27 mouse cellular contexts compared by ENCODE assay signal in genomic region chr2:13484566-13484965, GRCm38 (mm10). TPM values are rescaled to one million over a fixed set of nuclear protein-coding genes. Genes with fewer than 3 reads are reported as not detected.
A peak's percentile ranks its signal among the peaks of the same experiment; 100 is the strongest.
DNase-seq lines count a peak whose midpoint lies in the region; ATAC-seq and TF ChIP-seq lines count a peak whose summit lies in the region.
"Had no signal": no experiment of that assay in that cellular context is flagged by ENCODE, and none has a peak within 500 bp of the region (broad histone marks: within the 10 kb centered on the region; RNA-seq: fewer than 3 reads in every experiment).

No protein-coding gene starts in this region.

- no peak overlapping the region for H3K4me3 ChIP-seq in hindbrain, postnatal 0 days (ENCODE audit: low read length)
- H3K4me3 ChIP-seq in hindbrain, embryonic 10.5 days: no peak overlapping the region
- no peak overlapping the region for H3K4me3 ChIP-seq in intestine, postnatal 0 days (ENCODE audit: low read depth, low read length)
- H3K4me3 ChIP-seq: forebrain, embryonic 10.5 days; hindbrain, embryonic 13.5 days; limb, embryonic 12.5 days; liver, embryonic 13.5 days; myocyte; neural tube, embryonic 13.5 days; stomach, embryonic 15.5 days had no signal

- H3K4me2 ChIP-seq in hindbrain, postnatal 0 days (ENCODE audit: low read depth, low read length): no peak overlapping the region
- H3K4me2 ChIP-seq in intestine, postnatal 0 days (replicated peaks; ENCODE audit: low read depth): no peak overlapping the region
- H3K4me2 ChIP-seq: hindbrain, embryonic 13.5 days; limb, embryonic 12.5 days; liver, embryonic 13.5 days; neural tube, embryonic 13.5 days; stomach, embryonic 15.5 days had no signal

- H3K4me1 ChIP-seq in hindbrain, postnatal 0 days (ENCODE audit: insufficient read depth, low read length): no peaks in the 10 kb centered on the region
- H3K4me1 ChIP-seq in hindbrain, embryonic 10.5 days (replicated peaks): no peaks in the 10 kb centered on the region
- no peaks in the 10 kb centered on the region; the same call in 1 of the 2 replicates for H3K4me1 ChIP-seq in intestine, postnatal 0 days (replicated peaks; ENCODE audit: control insufficient read depth, insufficient read depth, low read length)
- H3K4me1 ChIP-seq: forebrain, embryonic 10.5 days; hindbrain, embryonic 13.5 days; limb, embryonic 12.5 days; liver, embryonic 13.5 days; neural tube, embryonic 13.5 days; stomach, embryonic 15.5 days had no signal

- H3K36me3 ChIP-seq in hindbrain, postnatal 0 days (ENCODE audit: insufficient read depth, low read length): no peaks in the 10 kb centered on the region
- H3K36me3 ChIP-seq in hindbrain, embryonic 10.5 days: no peaks in the 10 kb centered on the region
- H3K36me3 ChIP-seq in intestine, postnatal 0 days (ENCODE audit: control insufficient read depth, insufficient read depth): peaks cover 6% of the 10 kb centered on the region; the same call in 1 of the 2 replicates
- H3K36me3 ChIP-seq: forebrain, embryonic 10.5 days; hindbrain, embryonic 13.5 days; limb, embryonic 12.5 days; liver, embryonic 13.5 days; neural tube, embryonic 13.5 days; stomach, embryonic 15.5 days had no signal

- no peaks in the 10 kb centered on the region for H3K27me3 ChIP-seq in hindbrain, postnatal 0 days (ENCODE audit: insufficient read depth, low read length)
- no peaks in the 10 kb centered on the region for H3K27me3 ChIP-seq in hindbrain, embryonic 10.5 days (ENCODE audit: insufficient read depth, poor library complexity, severe bottlenecking)
- no peaks in the 10 kb centered on the region for H3K27me3 ChIP-seq in intestine, postnatal 0 days (replicated peaks; ENCODE audit: control insufficient read depth, insufficient read depth, low read length)
- H3K27me3 ChIP-seq: hindbrain, embryonic 13.5 days; limb, embryonic 12.5 days; liver, embryonic 13.5 days; neural tube, embryonic 13.5 days; stomach, embryonic 15.5 days had no signal

- peak; percentile 17 for DNase-seq in adrenal gland, adult 8-10 months
- no peak for DNase-seq in adrenal gland, postnatal 4 days (ENCODE audit: low spot score in 2 of 2)
- DNase-seq in hindbrain, postnatal 0 days (ENCODE audit: low spot score): peak; percentile 5
- no peak for DNase-seq in hindbrain, embryonic 10.5 days (ENCODE audit: low spot score)
- DNase-seq in lung, postnatal 25 days (ENCODE audit: low spot score): peak; percentile 8
- no peak for DNase-seq in lung, postnatal 14 days
- DNase-seq in spleen, postnatal 4 days (ENCODE audit: low spot score in 2 of 2): no peak
- DNase-seq: cerebellum, adult 11-12 months; cerebellum, postnatal 14 days; gastrocnemius, postnatal 10 days; kidney, postnatal 10 days; liver, embryonic 13.5 days; lung, adult 2 months; thymus, postnatal 36 days had no signal

- no peak overlapping the region for H3K27ac ChIP-seq in hindbrain, postnatal 0 days
- no peak overlapping the region for H3K27ac ChIP-seq in hindbrain, embryonic 10.5 days
- peak overlapping the region; percentile 50; the same call in 1 of the 2 replicates for H3K27ac ChIP-seq in intestine, postnatal 0 days (ENCODE audit: low read depth, low read length)
- H3K27ac ChIP-seq: forebrain, embryonic 10.5 days; hindbrain, embryonic 13.5 days; limb, embryonic 12.5 days; liver, embryonic 13.5 days; macrophage; neural tube, embryonic 13.5 days; stomach, embryonic 15.5 days had no signal

- H3K9me3 ChIP-seq in hindbrain, postnatal 0 days (ENCODE audit: low read length): no peaks in the 10 kb centered on the region
- no peaks in the 10 kb centered on the region for H3K9me3 ChIP-seq in hindbrain, embryonic 10.5 days
- no peaks in the 10 kb centered on the region for H3K9me3 ChIP-seq in intestine, postnatal 0 days (ENCODE audit: control insufficient read depth)
- H3K9me3 ChIP-seq: forebrain, embryonic 10.5 days; hindbrain, embryonic 13.5 days; limb, embryonic 12.5 days; liver, embryonic 13.5 days; neural tube, embryonic 13.5 days; stomach, embryonic 15.5 days had no signal

- TF ChIP-seq CTCF in hindbrain, postnatal 0 days (IDR thresholded peaks at IDR 0.05; ENCODE audit: low read depth): no peak
- no peak for TF ChIP-seq CTCF in intestine, postnatal 0 days (IDR thresholded peaks at IDR 0.05; ENCODE audit: low read depth)

- 53% methylated on average over 3 of the region's 3 CpGs for WGBS in hindbrain, postnatal 0 days
- 87% methylated on average over 3 of the region's 3 CpGs for WGBS in hindbrain, embryonic 10.5 days
- WGBS in intestine, postnatal 0 days: 46% methylated on average over 3 of the region's 3 CpGs

- no peak for ATAC-seq in hindbrain, postnatal 0 days
- peak; percentile 85 for ATAC-seq in intestine, postnatal 0 days
- ATAC-seq: CD4-positive, CD25-positive, alpha-beta regulatory T cell, adult 4 months; forebrain, embryonic 16.5 days; inflammation-experienced regulatory T-cells, adult 6 months; midbrain, embryonic 16.5 days had no signal

- H3K9ac ChIP-seq in hindbrain, postnatal 0 days (replicated peaks; ENCODE audit: low read length): no peak overlapping the region
- no peak overlapping the region for H3K9ac ChIP-seq in intestine, postnatal 0 days (ENCODE audit: low read depth, low read length)
- H3K9ac ChIP-seq: hindbrain, embryonic 13.5 days; limb, embryonic 12.5 days; liver, embryonic 13.5 days; neural tube, embryonic 13.5 days; stomach, embryonic 15.5 days had no signal

RNA-seq across cellular contexts. Expression of gene Cubn, which starts 7.0 kb away (rescaled TPM):
- total RNA-seq in adrenal gland, adult 8-10 months (2022): under 1 TPM; 0.17 to 0.37 (median 0.21) TPM
- total RNA-seq in adrenal gland, postnatal 4 days (2021): 10 to 100 TPM in 1 of 2 experiments, under 1 TPM in 1; 0.59 to 10.6 TPM
- total RNA-seq in hindbrain, postnatal 0 days (2014; rRNA removed): 1.0 and 1.6 TPM in 2 replicates
- 0.32 and 0.41 TPM in 2 replicates for polyA plus RNA-seq in hindbrain, postnatal 0 days (2015; fragmentation: Nextera tagmentation; extraction: Ambion mirVana)
- polyA plus RNA-seq in hindbrain, embryonic 10.5 days (2016; fragmentation: Nextera tagmentation; extraction: Ambion mirVana): 0.27 and 0.30 TPM in 2 replicates
- polyA plus RNA-seq in intestine, postnatal 0 days (2015; fragmentation: Nextera tagmentation; extraction: Ambion mirVana): 32.1 and 41.6 TPM in 2 replicates
- total RNA-seq: granulocyte monocyte progenitor cell, adult 5-6 weeks had no signal
- polyA plus RNA-seq: macrophage had no signal

RNA-seq across cellular contexts. Expression of gene Trdmt1, which starts 59.9 kb away (rescaled TPM):
- total RNA-seq in adrenal gland, adult 8-10 months (2022): 1 to 10 TPM; 3.6 to 8.0 (median 5.1) TPM
- 1 to 10 TPM; 7.8 to 9.4 TPM for total RNA-seq in adrenal gland, postnatal 4 days (2021)
- total RNA-seq in hindbrain, postnatal 0 days (2014; rRNA removed): 6.1 and 7.5 TPM in 2 replicates
- 6.2 and 6.8 TPM in 2 replicates for polyA plus RNA-seq in hindbrain, postnatal 0 days (2015; fragmentation: Nextera tagmentation; extraction: Ambion mirVana)
- 8.4 and 8.7 TPM in 2 replicates for polyA plus RNA-seq in hindbrain, embryonic 10.5 days (2016; fragmentation: Nextera tagmentation; extraction: Ambion mirVana)
- polyA plus RNA-seq in intestine, postnatal 0 days (2015; fragmentation: Nextera tagmentation; extraction: Ambion mirVana): 6.3 and 6.8 TPM in 2 replicates

Comparison
In these comparisons a context has a peak if more than half of its experiments do, and no peak if none do; other contexts are left out.
1. DNase-seq: peak in adrenal gland, adult 8-10 months (single experiment), hindbrain, postnatal 0 days (single experiment) and lung, postnatal 25 days (single experiment); none in adrenal gland, postnatal 4 days (0 of 2), hindbrain, embryonic 10.5 days (single experiment), lung, postnatal 14 days (single experiment) and spleen, postnatal 4 days (0 of 2).